Mouse (Mus musculus): ENCODE results near the gene Ggcx. TPM values are rescaled to one million over a fixed set of nuclear protein-coding genes. Genes with fewer than 3 reads are reported as not detected.

The Ggcx gene
- total and polyA plus RNA-seq, 2 experiments from 2014 or later: 10.6 to 23.6 TPM

- 93% methylated on average over 2 of the region's 2 CpGs for WGBS
Measured at GRCm38 (mm10) chr6:72480422-72480702, 66.3 kb downstream of the Ggcx start.

More at GRCm38 (mm10) chr6:72480422-72480702, 66.3 kb downstream of the Ggcx start:
- H3K36me3 ChIP-seq (ENCODE audit: insufficient read depth, low read length): no peaks in the 10 kb centered on the region
- no peak overlapping the region for H3K4me2 ChIP-seq (ENCODE audit: low read depth, low read length)
- no peak overlapping the region for H3K4me3 ChIP-seq (ENCODE audit: low read length)
- no peaks in the 10 kb centered on the region for H3K9me3 ChIP-seq (ENCODE audit: low read length)
- H3K4me1 ChIP-seq (ENCODE audit: insufficient read depth, low read length): no peaks in the 10 kb centered on the region
- no peak for DNase-seq (ENCODE audit: low spot score)
- TF ChIP-seq CTCF (IDR thresholded peaks at IDR 0.05; ENCODE audit: low read depth): no peak
- no peak overlapping the region for H3K9ac ChIP-seq (replicated peaks; ENCODE audit: low read length)
- no peak for ATAC-seq
- H3K27ac ChIP-seq: no peak overlapping the region
- H3K27me3 ChIP-seq (ENCODE audit: insufficient read depth, low read length): no peaks in the 10 kb centered on the region

Other genes with a start within 250 kb of the Ggcx start
- 6.5 and 8.1 TPM in 2 replicates for gene Atoh8, start 178.7 kb upstream of the Ggcx start, total RNA-seq (2014; rRNA removed)
- gene Atoh8, start 178.7 kb upstream of the Ggcx start, polyA plus RNA-seq (2015; fragmentation: Nextera tagmentation; extraction: Ambion mirVana): 3.8 and 5.2 TPM in 2 replicates
- gene Sftpb, start 109.7 kb upstream of the Ggcx start, total RNA-seq (2014; rRNA removed): 1.4 TPM in 1 of 2 replicates, not detected in the other
- gene Sftpb, start 109.7 kb upstream of the Ggcx start, polyA plus RNA-seq (2015; fragmentation: Nextera tagmentation; extraction: Ambion mirVana): 0.18 and 0.29 TPM in 2 replicates
- 59.3 and 64.6 TPM in 2 replicates for gene Usp39, start 69.1 kb upstream of the Ggcx start, total RNA-seq (2014; rRNA removed)
- 33.1 and 34.1 TPM in 2 replicates for gene Usp39, start 69.1 kb upstream of the Ggcx start, polyA plus RNA-seq (2015; fragmentation: Nextera tagmentation; extraction: Ambion mirVana)
- gene 0610030E20Rik, start 67.0 kb upstream of the Ggcx start, total RNA-seq (2014; rRNA removed): 8.7 and 12.3 TPM in 2 replicates
- gene 0610030E20Rik, start 67.0 kb upstream of the Ggcx start, polyA plus RNA-seq (2015; fragmentation: Nextera tagmentation; extraction: Ambion mirVana): 15.2 and 15.9 TPM in 2 replicates
- gene Tmem150a, start 58.9 kb upstream of the Ggcx start, total RNA-seq (2014; rRNA removed): 23.6 and 35.3 TPM in 2 replicates
- 12.2 and 15.3 TPM in 2 replicates for gene Tmem150a, start 58.9 kb upstream of the Ggcx start, polyA plus RNA-seq (2015; fragmentation: Nextera tagmentation; extraction: Ambion mirVana)
- 70.6 and 72.7 TPM in 2 replicates for gene Rnf181, start 47.4 kb upstream of the Ggcx start, total RNA-seq (2014; rRNA removed)
- 128 and 134 TPM in 2 replicates for gene Rnf181, start 47.4 kb upstream of the Ggcx start, polyA plus RNA-seq (2015; fragmentation: Nextera tagmentation; extraction: Ambion mirVana)
- 4.6 and 20.0 TPM in 2 replicates for gene Vamp5, start 33.8 kb upstream of the Ggcx start, total RNA-seq (2014; rRNA removed)
- gene Vamp5, start 33.8 kb upstream of the Ggcx start, polyA plus RNA-seq (2015; fragmentation: Nextera tagmentation; extraction: Ambion mirVana): 11.9 and 12.9 TPM in 2 replicates
- 7.2 and 17.4 TPM in 2 replicates for gene Vamp8, start 23.6 kb upstream of the Ggcx start, total RNA-seq (2014; rRNA removed)
- 34.3 and 39.6 TPM in 2 replicates for gene Vamp8, start 23.6 kb upstream of the Ggcx start, polyA plus RNA-seq (2015; fragmentation: Nextera tagmentation; extraction: Ambion mirVana)
- gene Mat2a, start 25.2 kb downstream of the Ggcx start, total RNA-seq (2014; rRNA removed): 70.5 and 105 TPM in 2 replicates
- gene Mat2a, start 25.2 kb downstream of the Ggcx start, polyA plus RNA-seq (2015; fragmentation: Nextera tagmentation; extraction: Ambion mirVana): 254 and 279 TPM in 2 replicates
- not detected in 2 replicates for gene Sh2d6, start 107.4 kb downstream of the Ggcx start, total RNA-seq (2014; rRNA removed)
- gene Sh2d6, start 107.4 kb downstream of the Ggcx start, polyA plus RNA-seq (2015; fragmentation: Nextera tagmentation; extraction: Ambion mirVana): 0.26 and 0.40 TPM in 2 replicates
- gene Capg, start 130.1 kb downstream of the Ggcx start, total RNA-seq (2014; rRNA removed): 5.8 and 10.6 TPM in 2 replicates
- 10.0 and 11.2 TPM in 2 replicates for gene Capg, start 130.1 kb downstream of the Ggcx start, polyA plus RNA-seq (2015; fragmentation: Nextera tagmentation; extraction: Ambion mirVana)
- 23.8 and 26.1 TPM in 2 replicates for gene Elmod3, start 184.1 kb downstream of the Ggcx start, total RNA-seq (2014; rRNA removed)
- gene Elmod3, start 184.1 kb downstream of the Ggcx start, polyA plus RNA-seq (2015; fragmentation: Nextera tagmentation; extraction: Ambion mirVana): 16.2 and 18.4 TPM in 2 replicates
- gene Retsat, start 184.2 kb downstream of the Ggcx start, total RNA-seq (2014; rRNA removed): 4.9 and 12.6 TPM in 2 replicates
- gene Retsat, start 184.2 kb downstream of the Ggcx start, polyA plus RNA-seq (2015; fragmentation: Nextera tagmentation; extraction: Ambion mirVana): 10.0 and 11.6 TPM in 2 replicates
- 28.5 and 29.8 TPM in 2 replicates for gene Tgoln1, start 202.7 kb downstream of the Ggcx start, total RNA-seq (2014; rRNA removed)
- gene Tgoln1, start 202.7 kb downstream of the Ggcx start, polyA plus RNA-seq (2015; fragmentation: Nextera tagmentation; extraction: Ambion mirVana): 36.3 and 36.4 TPM in 2 replicates